Mouse (Mus musculus) MEL (cell line): ENCODE results near the gene Fus. TPM values are rescaled to one million over a fixed set of nuclear protein-coding genes. Genes with fewer than 3 reads are reported as not detected.

ENCODE experiments used
- DNase-seq: peaks from one replicate; pipeline ENCODE4 v3.0.0; 2011; ENCODE audit warnings: low read depth, low spot score
- H3K27ac ChIP-seq: 2 replicates; pipeline ENCODE4 v1.5.1; 2012; ENCODE audit warnings: low read depth, mild to moderate bottlenecking, control low read depth, low read length, moderate library complexity; ENCODE audit not compliant: control insufficient read depth
- H3K27me3 ChIP-seq, 2 experiments: fragments of 150-350 bp in 1 of 2; sonication (generic) in 1 of 2; 2 replicates each; pipeline ENCODE4 v1.6.1; 2012; ENCODE audit warnings: low read length in 2 of 2, mild to moderate bottlenecking in 2 of 2, improper control_type of control experiment in 1 of 2, moderate library complexity in 1 of 2; ENCODE audit not compliant: insufficient read depth in 2 of 2, control insufficient read depth in 1 of 2
- H3K36me3 ChIP-seq, 2 experiments: 2 replicates each; pipeline ENCODE4 v1.6.1; 2012 to 2014; ENCODE audit warnings: low read length in 2 of 2, improper control_type of control experiment in 1 of 2, inconsistent platforms in 1 of 2, mild to moderate bottlenecking in 1 of 2; ENCODE audit not compliant: insufficient read depth in 2 of 2, control insufficient read depth in 1 of 2
- H3K4me1 ChIP-seq, 2 experiments: fragments of 150-350 bp in 1 of 2; sonication (generic) in 1 of 2; 2 replicates each; pipeline ENCODE4 v1.6.1; 2012; ENCODE audit warnings: low read length in 2 of 2, improper control_type of control experiment in 1 of 2, mild to moderate bottlenecking in 1 of 2; ENCODE audit not compliant: insufficient read depth in 2 of 2, control insufficient read depth in 1 of 2
- H3K4me3 ChIP-seq, 2 experiments: fragments of 150-350 bp in 1 of 2; sonication (generic) in 1 of 2; 2 replicates each; pipeline ENCODE4 v1.5.1; 2012; ENCODE audit warnings: low read depth in 2 of 2, low read length in 2 of 2, mild to moderate bottlenecking in 2 of 2, moderate library complexity in 2 of 2, control low read depth in 1 of 2, improper control_type of control experiment in 1 of 2; ENCODE audit not compliant: control insufficient read depth in 1 of 2, insufficient read depth in 1 of 2
- H3K79me2 ChIP-seq: 2 replicates; pipeline ENCODE4 v1.6.1; 2012; ENCODE audit warnings: mild to moderate bottlenecking, low read length, moderate library complexity; ENCODE audit not compliant: control insufficient read depth, poor library complexity, insufficient read depth
- H3K9ac ChIP-seq: 2 replicates; pipeline ENCODE4 v1.6.1; 2012; ENCODE audit warnings: low read depth, mild to moderate bottlenecking, control low read depth, low read length, moderate library complexity; ENCODE audit not compliant: control insufficient read depth, poor library complexity, severe bottlenecking
- H3K9me3 ChIP-seq: fragments of 150-350 bp; sonication (generic); replicated peaks from 2 replicates; pipeline ENCODE4 v1.6.1; 2012; ENCODE audit warnings: mild to moderate bottlenecking, low read length, improper control_type of control experiment, moderate library complexity; ENCODE audit not compliant: insufficient read depth
- BHLHE40 ChIP-seq: IDR thresholded peaks from 2 replicates; pipeline ENCODE4 v1.6.1; 2012; ENCODE audit warnings: low read depth, mild to moderate bottlenecking, inconsistent platforms, low read length, improper control_type of control experiment, borderline replicate concordance
- CHD1 ChIP-seq: IDR thresholded peaks from 2 replicates; pipeline ENCODE4 v1.6.1; 2012; ENCODE audit warnings: low read depth, mild to moderate bottlenecking, inconsistent platforms, low read length, improper control_type of control experiment
- CHD2 ChIP-seq: IDR thresholded peaks from 2 replicates; pipeline ENCODE4 v1.6.1; 2011; ENCODE audit warnings: low read length, improper control_type of control experiment
- CTCF ChIP-seq, 3 experiments: IDR thresholded peaks in 2 of 3; conservative IDR thresholded peaks in 1 of 3; 2 replicates each; pipeline ENCODE4 v1.5.1; 2011 to 2012; ENCODE audit warnings: low read length in 3 of 3, low read depth in 2 of 3, mild to moderate bottlenecking in 2 of 3, improper control_type of control experiment in 1 of 3, inconsistent platforms in 1 of 3, mixed read lengths in 1 of 3, moderate library complexity in 1 of 3; ENCODE audit not compliant: control insufficient read depth in 1 of 3, insufficient read depth in 1 of 3, poor library complexity in 1 of 3, severe bottlenecking in 1 of 3
- E2F4 ChIP-seq: IDR thresholded peaks from 2 replicates; pipeline ENCODE4 v1.6.1; 2011; ENCODE audit warnings: low read depth, low read length, improper control_type of control experiment, borderline replicate concordance
- ELF1 ChIP-seq: IDR thresholded peaks from 2 replicates; pipeline ENCODE4 v1.6.1; 2014; ENCODE audit warnings: low read depth, mild to moderate bottlenecking, inconsistent platforms, low read length, improper control_type of control experiment, moderate library complexity
- ETS1 ChIP-seq: IDR thresholded peaks from 2 replicates; pipeline ENCODE4 v1.6.1; 2012; ENCODE audit warnings: low read depth, mild to moderate bottlenecking, inconsistent platforms, low read length, improper control_type of control experiment, moderate library complexity
- HCFC1 ChIP-seq: IDR thresholded peaks from 2 replicates; pipeline ENCODE4 v1.6.1; 2012; ENCODE audit warnings: low read depth, mild to moderate bottlenecking, inconsistent platforms, low read length, improper control_type of control experiment, moderate library complexity
- JUND ChIP-seq: IDR thresholded peaks from 2 replicates; pipeline ENCODE4 v1.6.1; 2011; ENCODE audit warnings: low read depth, mild to moderate bottlenecking, improper control_type of control experiment, low read length
- KAT2A ChIP-seq: conservative IDR thresholded peaks from 2 replicates; pipeline ENCODE4 v1.6.1; 2012; ENCODE audit warnings: low read depth, low read length, improper control_type of control experiment, inconsistent platforms
- MAZ ChIP-seq: IDR thresholded peaks from 2 replicates; pipeline ENCODE4 v1.6.1; 2012; ENCODE audit warnings: low read depth, mild to moderate bottlenecking, inconsistent platforms, low read length, improper control_type of control experiment
- MXI1 ChIP-seq: IDR thresholded peaks from 2 replicates; pipeline ENCODE4 v1.6.1; 2011; ENCODE audit warnings: mild to moderate bottlenecking, low read depth, low read length, improper control_type of control experiment
- MYB ChIP-seq: IDR thresholded peaks from 2 replicates; pipeline ENCODE4 v1.6.1; 2011; ENCODE audit warnings: mild to moderate bottlenecking, low read depth, low read length, improper control_type of control experiment
- MYC ChIP-seq: IDR thresholded peaks from 2 replicates; pipeline ENCODE4 v1.6.1; 2011; ENCODE audit warnings: low read depth, mild to moderate bottlenecking, low read length, improper control_type of control experiment, moderate library complexity
- NELFE ChIP-seq: IDR thresholded peaks from 2 replicates; pipeline ENCODE4 v1.6.1; 2011; ENCODE audit warnings: low read depth, low read length, improper control_type of control experiment
- NRF1 ChIP-seq: IDR thresholded peaks from 2 replicates; pipeline ENCODE4 v1.6.1; 2014; ENCODE audit warnings: low read depth, mild to moderate bottlenecking, inconsistent platforms, low read length, improper control_type of control experiment, moderate library complexity; ENCODE audit not compliant: poor library complexity, insufficient read depth, severe bottlenecking
- POLR2AphosphoS2 ChIP-seq: IDR thresholded peaks from 2 replicates; pipeline ENCODE4 v1.6.1; 2011; ENCODE audit warnings: low read length, improper control_type of control experiment
- RAD21 ChIP-seq: IDR thresholded peaks from 2 replicates; pipeline ENCODE4 v1.6.1; 2011; ENCODE audit warnings: mild to moderate bottlenecking, low read depth, low read length, improper control_type of control experiment
- RCOR1 ChIP-seq: IDR thresholded peaks from 2 replicates; pipeline ENCODE4 v1.6.1; 2012; ENCODE audit warnings: low read depth, mild to moderate bottlenecking, inconsistent platforms, low read length, improper control_type of control experiment
- SIN3A ChIP-seq: IDR thresholded peaks from 2 replicates; pipeline ENCODE4 v1.6.1; 2012; ENCODE audit warnings: low read length, improper control_type of control experiment, inconsistent platforms
- SMC3 ChIP-seq: IDR thresholded peaks from 2 replicates; pipeline ENCODE4 v1.6.1; 2011; ENCODE audit warnings: low read depth, low read length, improper control_type of control experiment
- TAL1 ChIP-seq: IDR thresholded peaks from 2 replicates; pipeline ENCODE4 v1.6.1; 2012; ENCODE audit warnings: mild to moderate bottlenecking, inconsistent platforms, low read length, moderate library complexity, mixed read lengths
- TCF12 ChIP-seq: IDR thresholded peaks from 2 replicates; pipeline ENCODE4 v1.6.1; 2014; ENCODE audit warnings: low read depth, mild to moderate bottlenecking, inconsistent platforms, low read length, improper control_type of control experiment, moderate library complexity
- UBTF ChIP-seq: IDR thresholded peaks from 2 replicates; pipeline ENCODE4 v1.6.1; 2012; ENCODE audit warnings: low read depth, mild to moderate bottlenecking, inconsistent platforms, low read length, improper control_type of control experiment, moderate library complexity, borderline replicate concordance; ENCODE audit not compliant: insufficient read depth
- USF1 ChIP-seq: IDR thresholded peaks from 2 replicates; pipeline ENCODE4 v1.6.1; 2014; ENCODE audit warnings: low read depth, mild to moderate bottlenecking, inconsistent platforms, low read length, improper control_type of control experiment, moderate library complexity
- USF2 ChIP-seq, 2 experiments: IDR thresholded peaks; 2 replicates each; pipeline ENCODE4 v1.6.1; 2011 to 2012; ENCODE audit warnings: improper control_type of control experiment in 2 of 2, low read length in 2 of 2, borderline replicate concordance in 1 of 2, inconsistent platforms in 1 of 2, low read depth in 1 of 2, mild to moderate bottlenecking in 1 of 2; ENCODE audit not compliant: insufficient read depth in 1 of 2
- ZC3H11A ChIP-seq: IDR thresholded peaks from 2 replicates; pipeline ENCODE4 v1.6.1; 2012; ENCODE audit warnings: low read depth, mild to moderate bottlenecking, inconsistent platforms, low read length, improper control_type of control experiment
- polyA plus RNA-seq, 2 experiments: library from polyadenylated mRNA; stranded (reverse) in 1 of 2; unstranded in 1 of 2; fragments of >175 nt in 1 of 2; fragments of >200 nt in 1 of 2; gene quantifications; 2 replicates each; pipeline versions ENCODE4 v1.2.1 to v1.2.4; 2012; ENCODE audit warnings: low replicate concordance in 2 of 2, low read depth in 1 of 2; ENCODE audit not compliant: insufficient read length in 2 of 2, insufficient read depth in 1 of 2, missing spikeins in 1 of 2
- total RNA-seq: library from RNA; depleted of rRNA; stranded (reverse); fragments of 300-350 nt; gene quantifications from 2 replicates; pipeline ENCODE4 v1.2.3, GENCODE M21; 2012

Fus gene
- total and polyA plus RNA-seq, 3 experiments = 49.7 to 848 (median 346) TPM

- TF ChIP-seq TCF12 = no peak
- TF ChIP-seq ELF1 = no peak
- no peak for TF ChIP-seq NRF1
- TF ChIP-seq TAL1 = no peak
- no peak for TF ChIP-seq USF2 (IDR thresholded peaks at IDR 0.05; ENCODE audit: borderline replicate concordance in 1 of 2, insufficient read depth in 1 of 2, low read depth in 1 of 2, low read length in 2 of 2)
- no peak for TF ChIP-seq SMC3
- TF ChIP-seq UBTF = no peak
- no peak for TF ChIP-seq E2F4
- TF ChIP-seq RCOR1 = no peak
- no peak for TF ChIP-seq POLR2AphosphoS2
- no peak for TF ChIP-seq MAZ
- no peak for TF ChIP-seq BHLHE40
- TF ChIP-seq HCFC1 = no peak
- no peak for TF ChIP-seq USF1
- no peak for TF ChIP-seq JUND
- TF ChIP-seq KAT2A = no peak
- no peak for TF ChIP-seq NELFE
- TF ChIP-seq MXI1 = no peak
- TF ChIP-seq RAD21 = no peak
- TF ChIP-seq MYC = no peak
- TF ChIP-seq, all 39 proteins: peak for 0
- Histone ChIP-seq H3K9ac (no peak overlapping the region), H3K4me1 (peaks cover 0 to 13% of the 10 kb centered on the region in 2 experiments; a peak in 2 of 4 replicates), H3K4me3 (no peak overlapping the region), H3K9me3 (no peaks in the 10 kb centered on the region), H3K36me3 (peaks cover 2 to 15% of the 10 kb centered on the region in 2 experiments), H3K79me2 (no peaks in the 10 kb centered on the region), H3K27ac (no peak overlapping the region), H3K27me3 (no peaks in the 10 kb centered on the region)
- DNase-seq = no peak
These were observed 43.5 kb upstream of the Fus start for GRCm38 (mm10) chr7:127923714-127924113.

GRCm38 (mm10) chr7:127925252-127925651 is 42.0 kb upstream of the Fus start:
- DNase-seq = no peak
- no peak for TF ChIP-seq CHD1
- no peak for TF ChIP-seq E2F4
- TF ChIP-seq ETS1 = no peak
- TF ChIP-seq MYC = no peak
- TF ChIP-seq USF2 (IDR thresholded peaks at IDR 0.05; ENCODE audit: borderline replicate concordance in 1 of 2, insufficient read depth in 1 of 2, low read depth in 1 of 2, low read length in 2 of 2) = no peak
- TF ChIP-seq RAD21 = no peak
- no peak for TF ChIP-seq ZC3H11A
- no peak for TF ChIP-seq USF1
- TF ChIP-seq MYB = no peak
- no peak for TF ChIP-seq CHD2
- TF ChIP-seq SIN3A = no peak
- TF ChIP-seq KAT2A = no peak
- no peak for TF ChIP-seq CTCF (IDR thresholded peaks at IDR 0.05 in 2 of 3, conservative IDR thresholded peaks at IDR 0.05 in 1 of 3; ENCODE audit: control insufficient read depth in 1 of 3, insufficient read depth in 1 of 3, low read depth in 2 of 3, low read length in 3 of 3, poor library complexity in 1 of 3, severe bottlenecking in 1 of 3)
- no peak for TF ChIP-seq ELF1
- no peaks in the 10 kb centered on the region for H3K27me3 ChIP-seq
- H3K9ac ChIP-seq = no peak overlapping the region
- H3K9me3 ChIP-seq = no peaks in the 10 kb centered on the region
- H3K4me1 ChIP-seq = peaks cover 0 to 26% of the 10 kb centered on the region in 2 experiments; a peak in 2 of 4 replicates
- peaks cover 2 to 17% of the 10 kb centered on the region in 2 experiments for H3K36me3 ChIP-seq
- H3K4me3 ChIP-seq = no peak overlapping the region
- H3K79me2 ChIP-seq = no peaks in the 10 kb centered on the region
- H3K27ac ChIP-seq = no peak overlapping the region
